Mouse (Mus musculus): ENCODE data around the gene Pde7b.

Pde7b gene

GRCm38 (mm10) chr10:20493826-20494455 is 230.9 kb downstream of the Pde7b start:
- DNase-seq (ENCODE audit: low spot score) = no peak

GRCm38 (mm10) chr10:20492216-20492964 is 232.5 kb downstream of the Pde7b start:
- DNase-seq (ENCODE audit: low spot score) = no peak

GRCm38 (mm10) chr10:20490775-20491174 is 234.1 kb downstream of the Pde7b start:
- DNase-seq (ENCODE audit: low spot score) = no peak

GRCm38 (mm10) chr10:20490281-20490680 is 234.6 kb downstream of the Pde7b start:
- no peak for DNase-seq (ENCODE audit: low spot score)

- DNase-seq (ENCODE audit: low spot score) = no peak
Measured at GRCm38 (mm10) chr10:20486461-20487253, 238.2 kb downstream of the Pde7b start.

GRCm38 (mm10) chr10:20485816-20486215 is 239.1 kb downstream of the Pde7b start:
- DNase-seq (ENCODE audit: low spot score) = no peak

GRCm38 (mm10) chr10:20479481-20479880 is 245.4 kb downstream of the Pde7b start:
- DNase-seq (ENCODE audit: low spot score) = no peak

GRCm38 (mm10) chr10:20478456-20478855 is 246.4 kb downstream of the Pde7b start:
- no peak for DNase-seq (ENCODE audit: low spot score)

- no peak for DNase-seq (ENCODE audit: low spot score)
Measured at GRCm38 (mm10) chr10:20474831-20475230, 250.0 kb downstream of the Pde7b start.

- DNase-seq (ENCODE audit: low spot score) = no peak
Measured at GRCm38 (mm10) chr10:20474036-20474435, 250.8 kb downstream of the Pde7b start.

- no peak for DNase-seq (ENCODE audit: low spot score)
Measured at GRCm38 (mm10) chr10:20473505-20473904, 251.4 kb downstream of the Pde7b start.

GRCm38 (mm10) chr10:20472007-20472406 is 252.9 kb downstream of the Pde7b start:
- no peak for DNase-seq (ENCODE audit: low spot score)

GRCm38 (mm10) chr10:20464631-20465030 is 260.2 kb downstream of the Pde7b start:
- no peak for DNase-seq (ENCODE audit: low spot score)

GRCm38 (mm10) chr10:20463941-20464340 is 260.9 kb downstream of the Pde7b start:
- no peak for DNase-seq (ENCODE audit: low spot score)

- DNase-seq (ENCODE audit: low spot score) = no peak
Measured at GRCm38 (mm10) chr10:20462596-20462995, 262.3 kb downstream of the Pde7b start.

- DNase-seq (ENCODE audit: low spot score) = no peak
Measured at GRCm38 (mm10) chr10:20459657-20460350, 265.1 kb downstream of the Pde7b start.

GRCm38 (mm10) chr10:20459160-20459559 is 265.7 kb downstream of the Pde7b start:
- no peak for DNase-seq (ENCODE audit: low spot score)

GRCm38 (mm10) chr10:20454387-20455065 is 270.4 kb downstream of the Pde7b start:
- no peak for DNase-seq (ENCODE audit: low spot score)

GRCm38 (mm10) chr10:20437428-20437827 is 287.4 kb downstream of the Pde7b start:
- DNase-seq (ENCODE audit: low spot score) = no peak

GRCm38 (mm10) chr10:20437021-20437420 is 287.9 kb downstream of the Pde7b start:
- DNase-seq (ENCODE audit: low spot score) = no peak

GRCm38 (mm10) chr10:20435913-20436312 is 289.0 kb downstream of the Pde7b start:
- DNase-seq (ENCODE audit: low spot score) = no peak

- DNase-seq (ENCODE audit: low spot score) = no peak
Measured at GRCm38 (mm10) chr10:20431336-20431735, 293.5 kb downstream of the Pde7b start.
